Mouse (Mus musculus): ENCODE results near the gene Krtap9-1.
"Not testable (repeated sequence)": the region's sequence is repeated elsewhere in the genome, so short reads cannot be mapped to it uniquely, and the experiment has no call there.

Gene Krtap9-1

GRCm38 (mm10) chr11:99873089-99873488 is at the start of gene Krtap9-1:
Gene Krtap9-1 (plus strand): TSS chr11:99873389.
- DNase-seq: not testable (repeated sequence)

DNA sequence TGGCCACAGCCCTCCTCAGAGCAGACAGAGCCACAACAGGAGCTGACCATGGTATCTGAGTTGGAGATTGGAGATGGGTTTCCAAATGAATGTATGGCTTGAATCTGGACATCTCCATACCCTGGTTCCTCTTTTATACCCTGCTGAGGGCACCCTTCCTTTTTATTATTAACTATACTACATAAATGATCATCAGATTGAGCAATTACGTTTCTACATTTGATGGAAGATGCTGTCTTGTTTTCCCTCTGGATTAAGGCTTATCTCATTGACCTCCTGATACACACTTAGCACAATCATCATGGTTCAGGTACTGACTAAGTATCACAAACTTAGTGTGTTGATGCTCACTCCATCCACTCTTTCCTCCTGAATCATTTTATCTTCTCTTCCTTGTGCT is 35.2 kb upstream of the Krtap9-1 start, which contains the start of gene 2300003K06Rik:
Gene 2300003K06Rik, minus strand, starts transcription at position 101 of the 400 bp plus-strand sequence.
- DNase-seq: no peak

- DNase-seq: no peak
Measured at GRCm38 (mm10) chr11:99842185-99842584, 31.0 kb upstream of the Krtap9-1 start.

GRCm38 (mm10) chr11:99846746-99847145 is 26.4 kb upstream of the Krtap9-1 start:
- no peak for DNase-seq

- no peak for DNase-seq
Measured at GRCm38 (mm10) chr11:99851508-99851907, 21.7 kb upstream of the Krtap9-1 start, which contains the start of gene Krtap4-16. Gene Krtap4-16 (minus strand): TSS chr11:99851608.

GRCm38 (mm10) chr11:99854121-99854520 is 19.1 kb upstream of the Krtap9-1 start:
- no peak for DNase-seq

DNA sequence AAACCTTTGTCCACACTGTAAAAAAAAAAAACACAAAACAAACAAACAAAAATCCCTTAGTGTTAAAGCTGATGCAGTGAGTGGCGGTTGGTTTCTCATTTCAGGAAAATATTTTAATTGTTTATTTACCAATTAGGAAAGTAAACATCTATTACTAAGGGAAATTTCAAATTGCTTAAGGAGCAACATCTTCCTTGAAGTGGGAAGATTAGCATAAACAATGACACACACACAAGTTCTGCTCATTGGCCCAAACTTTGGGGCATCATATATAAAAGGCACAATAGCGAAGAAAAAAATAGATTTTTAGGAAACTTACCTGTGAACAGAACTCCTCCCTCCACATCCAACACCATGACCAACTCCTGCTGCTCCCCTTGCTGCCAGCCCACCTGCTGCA is 15.6 kb upstream of the Krtap9-1 start, which contains the start of gene Gm11568:
Gene Gm11568, plus strand, starts transcription at position 301 of the 400 bp plus-strand sequence.
- no peak for DNase-seq

DNA sequence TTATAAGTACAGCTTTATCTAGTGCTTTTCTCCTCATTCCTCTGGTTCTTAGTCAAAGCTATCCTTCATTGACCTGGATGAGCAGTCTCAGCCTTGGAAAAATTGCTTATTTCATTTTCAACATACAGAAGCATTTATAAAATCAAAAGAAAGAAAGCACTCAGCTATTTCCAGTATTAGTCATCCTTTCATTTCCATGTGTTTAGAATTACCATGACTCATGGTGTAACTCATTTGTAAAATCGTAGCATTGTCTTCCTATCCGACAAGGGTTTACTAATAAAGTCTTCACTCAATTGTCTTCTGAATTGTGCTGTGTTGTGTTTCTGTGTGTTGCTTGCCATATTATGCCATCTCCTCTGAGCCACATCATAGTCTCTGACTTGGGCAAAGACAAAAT is 14.4 kb upstream of the Krtap9-1 start:
- DNase-seq: no peak

- not testable (repeated sequence) for DNase-seq
Measured at GRCm38 (mm10) chr11:99864176-99864575, 9.0 kb upstream of the Krtap9-1 start, which contains the start of gene Gm11559. Gene Gm11559 (plus strand): TSS chr11:99864476.

DNA sequence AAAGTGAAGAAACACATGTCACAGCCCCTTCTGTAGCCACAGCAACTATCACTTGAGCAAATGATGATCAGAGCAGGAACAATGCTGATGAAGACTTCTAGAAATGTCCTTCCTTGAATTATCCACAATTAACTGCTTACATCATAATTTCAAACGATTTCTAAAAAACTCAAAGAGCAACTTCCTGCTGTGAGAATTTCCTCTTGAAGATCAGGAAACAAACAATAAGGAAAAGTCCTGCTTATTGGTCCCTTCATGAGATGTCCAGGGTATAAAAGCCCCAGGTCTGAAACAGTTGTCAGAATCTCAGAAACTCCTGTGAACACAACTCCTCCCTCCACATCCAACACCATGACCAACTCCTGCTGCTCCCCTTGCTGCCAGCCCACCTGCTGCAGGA is 5.7 kb downstream of the Krtap9-1 start, which contains the start of gene Gm11567:
Gene Gm11567, plus strand, starts transcription at position 301 of the 400 bp plus-strand sequence.
- DNase-seq: not testable (repeated sequence)

DNA sequence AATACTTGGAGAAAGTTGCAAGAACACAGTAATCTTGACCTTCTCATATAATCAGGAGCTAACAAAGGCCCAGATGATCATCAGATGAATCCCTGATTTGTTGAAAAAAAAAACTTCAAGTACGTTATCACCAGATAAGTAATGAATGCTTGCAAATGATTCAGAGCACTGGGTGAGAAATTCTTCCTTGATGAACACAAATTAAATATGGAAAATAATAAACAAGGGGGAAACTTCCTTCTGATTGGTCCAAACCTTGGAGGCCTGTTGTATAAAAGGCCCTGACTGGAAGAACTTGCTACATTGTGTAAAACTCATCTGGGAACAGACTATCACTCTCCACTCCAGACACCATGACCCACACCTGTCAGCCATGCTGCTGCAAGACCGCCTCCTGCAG is 34.4 kb downstream of the Krtap9-1 start, which contains the start of gene Krtap31-1:
Gene Krtap31-1, plus strand, starts transcription at position 301 of the 400 bp plus-strand sequence.
- DNase-seq: no peak

DNA sequence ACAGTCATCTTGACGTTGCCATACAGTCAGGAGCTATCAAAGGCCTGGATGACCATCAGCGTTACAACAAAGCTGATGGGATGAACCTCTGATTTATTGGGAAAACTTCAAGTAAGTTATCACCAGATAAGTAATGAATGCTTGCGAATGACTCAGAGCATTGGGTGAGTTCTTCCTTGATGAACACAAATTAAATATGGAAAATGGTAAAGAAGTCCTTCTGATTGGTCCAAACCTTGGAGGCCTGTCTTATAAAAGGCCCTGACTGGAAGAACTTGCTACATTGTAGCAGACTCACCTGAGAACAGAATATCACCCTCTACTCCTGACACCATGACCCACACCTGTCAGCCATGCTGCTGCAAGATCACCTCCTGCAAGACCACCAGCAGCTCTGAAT is 41.3 kb downstream of the Krtap9-1 start, which contains the start of gene Gm11565:
Gene Gm11565, plus strand, starts transcription at position 301 of the 400 bp plus-strand sequence.
- DNase-seq: no peak
